Mouse (Mus musculus): Measurements from ENCODE around the gene Olfr201.
"Not testable (repeated sequence)": the region's sequence is repeated elsewhere in the genome, so short reads cannot be mapped to it uniquely, and the experiment has no call there.

Olfr201 gene

GRCm38 (mm10) chr16:59272532-59272931, at the start of gene Olfr201:
Gene Olfr201 (minus strand): TSS chr16:59272632.
- not testable (repeated sequence) for DNase-seq

GRCm38 (mm10) chr16:59318148-59318547, 45.7 kb upstream of the Olfr201 start, which contains the start of gene Olfr204:
Gene Olfr204 (minus strand): TSS chr16:59318248.
- no peak for DNase-seq

GRCm38 (mm10) chr16:59298581-59298980, 26.1 kb upstream of the Olfr201 start, which contains the start of gene Olfr203:
Gene Olfr203 (plus strand): TSS chr16:59298881.
- DNase-seq = no peak

GRCm38 (mm10) chr16:59287576-59287975, 15.1 kb upstream of the Olfr201 start:
- not testable (repeated sequence) for DNase-seq

- DNase-seq = no peak
Observed at GRCm38 (mm10) chr16:59286693-59287092, 14.3 kb upstream of the Olfr201 start, which contains the start of gene Olfr202. Gene Olfr202 (minus strand): TSS chr16:59286793.

- DNase-seq = no peak
Observed at GRCm38 (mm10) chr16:59283476-59283875, 11.0 kb upstream of the Olfr201 start.

- DNase-seq = no peak
Observed at GRCm38 (mm10) chr16:59280542-59280941, 8.1 kb upstream of the Olfr201 start.

- DNase-seq = not testable (repeated sequence)
Observed at GRCm38 (mm10) chr16:59269097-59269496, 3.3 kb downstream of the Olfr201 start.

GRCm38 (mm10) chr16:59249684-59250083, 22.7 kb downstream of the Olfr201 start:
- no peak for DNase-seq

- DNase-seq = not testable (repeated sequence)
Observed at GRCm38 (mm10) chr16:59219667-59220066, 52.8 kb downstream of the Olfr201 start, which contains the start of gene Olfr199. Gene Olfr199 (minus strand): TSS chr16:59219767.

- DNase-seq = not testable (repeated sequence)
Observed at GRCm38 (mm10) chr16:59217861-59218260, 54.6 kb downstream of the Olfr201 start.

Measured in cerebellum, adult 11 months (tissue).